Mouse (Mus musculus) brain, embryonic 14.5 days (tissue): Measurements from ENCODE around the gene 2610008E11Rik.
A peak's percentile ranks its signal among the peaks of the same experiment; 100 is the strongest.

Experiments
- CTCF ChIP-seq: fragments of 200-500 bp; IDR thresholded peaks from 2 replicates; pipeline ENCODE4 v1.5.1; 2012; ENCODE audit warnings: inconsistent platforms, mild to moderate bottlenecking, moderate library complexity, borderline replicate concordance; ENCODE audit not compliant: insufficient read depth, insufficient read length; ENCODE audit errors: extremely low read depth
- POLR2A ChIP-seq: fragments of 200-500 bp; IDR thresholded peaks from 2 replicates; pipeline ENCODE4 v1.6.1; 2012; ENCODE audit warnings: mild to moderate bottlenecking, inconsistent platforms, borderline replicate concordance; ENCODE audit not compliant: poor library complexity, insufficient read depth, insufficient read length, severe bottlenecking; ENCODE audit errors: extremely low read depth

GRCm38 (mm10) chr10:79097161-79097754 lies at the start of gene 2610008E11Rik:
- TF ChIP-seq CTCF (no peak), POLR2A (peak; percentile 9; the same call in 1 of the 2 replicates)
